Mouse (Mus musculus) lung, postnatal 0 days (tissue): Measurements from ENCODE around the gene Ndufs4. TPM values are rescaled to one million over a fixed set of nuclear protein-coding genes. Genes with fewer than 3 reads are reported as not detected.
A peak's percentile ranks its signal among the peaks of the same experiment; 100 is the strongest.

Experiments used
- ATAC-seq: fragments of 200-750 bp; cut with Nextera tagmentation; 2 replicates; pipeline ENCODE4 v1.8.0; 2017; ENCODE audit warnings: moderate library complexity
- DNase-seq: peaks from one replicate; pipeline ENCODE4 v3.0.0-alpha.2; 2016; ENCODE audit warnings: low spot score
- H3K27ac ChIP-seq: fragments of 300-500 bp; sonication (generic); 2 replicates; pipeline ENCODE4 v1.5.1; 2014; ENCODE audit warnings: antibody characterized with exemption, mild to moderate bottlenecking, low read length, mixed read lengths
- H3K27me3 ChIP-seq: fragments of 300-500 bp; sonication (generic); replicated peaks from 2 replicates; pipeline ENCODE4 v1.6.1; 2014; ENCODE audit warnings: low read length, mixed read lengths; ENCODE audit not compliant: insufficient read depth
- H3K36me3 ChIP-seq: fragments of 300-500 bp; sonication (generic); 2 replicates; pipeline ENCODE4 v1.6.1; 2014; ENCODE audit warnings: low read length, mixed read lengths; ENCODE audit not compliant: insufficient read depth
- H3K4me1 ChIP-seq: fragments of 300-500 bp; sonication (generic); 2 replicates; pipeline ENCODE4 v1.6.1; 2014; ENCODE audit warnings: antibody characterized with exemption, low read depth, low read length, mixed read lengths; ENCODE audit not compliant: insufficient read depth
- H3K4me2 ChIP-seq: fragments of 300-500 bp; sonication (generic); replicated peaks from 2 replicates; pipeline ENCODE4 v1.6.1; 2014; ENCODE audit warnings: low read depth, mild to moderate bottlenecking, low read length, moderate library complexity, mixed read lengths
- H3K4me3 ChIP-seq: fragments of 300-500 bp; sonication (generic); 2 replicates; pipeline ENCODE4 v1.5.1; 2014; ENCODE audit warnings: low read depth, low read length
- H3K9ac ChIP-seq: fragments of 300-500 bp; sonication (generic); replicated peaks from 2 replicates; pipeline ENCODE4 v1.6.1; 2014; ENCODE audit warnings: low read depth, mild to moderate bottlenecking
- H3K9me3 ChIP-seq: fragments of 300-500 bp; sonication (generic); 2 replicates; pipeline ENCODE4 v1.6.1; 2016; ENCODE audit warnings: low read length, mixed read lengths
- CTCF ChIP-seq: IDR thresholded peaks from 2 replicates; pipeline ENCODE4 v1.5.1; 2016; ENCODE audit warnings: antibody characterized with exemption, mild to moderate bottlenecking
- EP300 ChIP-seq: IDR thresholded peaks from 2 replicates; pipeline ENCODE4 v1.6.1; 2016; ENCODE audit warnings: antibody characterized with exemption, mild to moderate bottlenecking, control low read depth
- WGBS: fragments of 180-500 bp; shearing (Covaris S2); extraction: QIAGEN DNeasy Blood & Tissue Kit; methylation state at CpG from one replicate; pipeline ENCODE4 v1.1.7; 2014; 5-methylcytosine and 5-hydroxymethylcytosine counted together
- polyA plus RNA-seq: library from polyadenylated mRNA; unstranded; fragments of >200 nt; fragmentation: Nextera tagmentation; extraction: Ambion mirVana; gene quantifications from 2 replicates; pipeline ENCODE4 v1.2.1, GENCODE M21; 2015

Ndufs4 gene
- 190 and 198 TPM in 2 replicates for polyA plus RNA-seq

DNA sequence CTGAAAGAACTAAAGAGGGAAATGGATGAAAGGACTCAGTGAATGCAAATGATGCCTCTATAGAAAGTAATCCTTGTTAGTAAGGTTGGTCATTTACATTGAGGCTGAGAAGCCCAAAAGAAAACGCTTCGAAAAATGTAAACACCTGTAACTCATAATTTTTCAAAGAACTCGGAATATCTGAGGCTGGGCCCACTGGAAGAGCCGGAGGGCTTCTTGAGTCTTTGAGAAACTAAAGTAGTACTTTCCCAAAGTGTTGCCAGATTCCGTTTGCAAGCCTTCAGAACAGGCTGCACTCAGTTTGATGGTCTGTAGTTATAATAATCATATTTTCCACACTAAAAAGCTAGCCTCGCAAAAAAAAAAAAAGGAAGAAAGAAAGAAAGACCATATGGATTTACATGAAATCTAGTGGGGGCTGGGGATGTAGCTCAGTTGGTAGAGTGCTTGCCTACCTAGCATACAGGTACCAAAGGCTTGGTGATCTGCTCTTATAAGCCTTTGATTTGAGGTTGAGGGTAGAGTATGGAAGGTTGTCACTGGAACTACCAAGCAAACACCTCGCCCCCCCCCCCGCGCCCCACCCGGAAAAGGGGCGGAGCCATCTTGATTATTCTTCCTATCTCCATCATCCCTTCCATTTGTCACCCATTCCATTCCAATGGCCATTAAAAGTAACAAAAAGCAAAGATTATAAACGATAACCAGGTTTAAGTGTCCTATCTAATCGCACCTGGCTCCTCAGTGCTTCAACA, at the start of gene Ndufs4:
TSS of gene Ndufs4 (minus strand) at position 48 of the 755 bp plus-strand sequence.
- no peaks in the 10 kb centered on the region for H3K36me3 ChIP-seq
- peak within 1 kb of the TSS; percentile 87 for H3K4me3 ChIP-seq
- DNase-seq = no peak
- no peaks in the 10 kb centered on the region for H3K27me3 ChIP-seq
- peak within 1 kb of the TSS; percentile 73 for H3K4me2 ChIP-seq
- ATAC-seq = no peak
- no peak for TF ChIP-seq CTCF
- peak; percentile 48; the same call in 1 of the 2 replicates for TF ChIP-seq EP300
- no peaks in the 10 kb centered on the region for H3K9me3 ChIP-seq
- WGBS = 34% methylated on average over 13 of the region's 13 CpGs
- 0 out of 2 replicates have a peak within 1 kb of the TSS, but pooled peaks have one; percentile 40 for H3K27ac ChIP-seq
- no peaks in the 10 kb centered on the region for H3K4me1 ChIP-seq
- peak within 1 kb of the TSS; percentile 69 for H3K9ac ChIP-seq

DNA sequence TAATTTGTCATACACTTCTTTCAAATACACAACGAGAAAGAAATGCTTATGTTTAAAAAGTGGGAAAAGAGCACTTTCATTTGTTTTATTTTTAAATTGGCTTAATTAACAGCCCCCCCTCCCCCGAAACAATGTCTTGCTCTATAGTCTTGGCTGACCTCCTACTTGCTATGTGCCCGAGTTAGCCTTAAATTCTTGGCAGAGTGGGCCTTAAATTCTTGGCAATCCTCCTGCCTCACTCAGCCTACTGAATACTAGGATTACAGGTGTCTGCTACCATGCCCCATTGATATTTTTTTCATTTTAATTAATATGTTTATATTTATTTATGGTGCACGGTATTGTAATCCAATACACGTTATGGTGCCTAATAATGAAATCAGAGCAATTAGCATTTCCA, 44.4 kb upstream of the Ndufs4 start:
- 67% methylated on average over 5 of the region's 5 CpGs for WGBS
- TF ChIP-seq CTCF (no peak), EP300 (no peak)
- no peaks in the 10 kb centered on the region for H3K36me3 ChIP-seq
- H3K27me3 ChIP-seq = no peaks in the 10 kb centered on the region
- no peak overlapping the region for H3K9ac ChIP-seq
- ATAC-seq (no peak), DNase-seq (no peak)
- no peaks in the 10 kb centered on the region for H3K9me3 ChIP-seq
- H3K4me3 ChIP-seq = no peak overlapping the region
- no peak overlapping the region for H3K4me2 ChIP-seq
- no peak overlapping the region for H3K27ac ChIP-seq
- no peaks in the 10 kb centered on the region for H3K4me1 ChIP-seq

DNA sequence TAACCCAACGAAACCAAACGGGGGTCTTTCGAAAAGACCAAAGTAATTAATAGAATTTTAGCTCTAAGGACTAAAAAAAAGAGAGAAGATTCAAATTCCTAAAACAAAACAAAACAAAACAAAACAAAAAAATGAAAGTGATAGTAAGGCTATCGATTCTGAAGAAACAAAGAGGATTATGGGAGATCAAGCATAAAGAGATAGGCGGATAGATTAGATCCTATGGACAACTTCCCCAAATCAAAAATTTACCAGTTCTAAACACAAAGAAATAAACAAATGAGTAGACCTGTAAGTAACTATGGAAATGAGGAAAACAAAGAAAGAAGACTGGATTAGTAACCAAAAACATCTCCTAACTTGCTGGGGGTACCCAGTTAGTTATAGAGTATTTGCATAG, 37.2 kb upstream of the Ndufs4 start:
- Histone ChIP-seq H3K36me3 (no peaks in the 10 kb centered on the region), H3K27ac (no peak overlapping the region), H3K4me2 (no peak overlapping the region), H3K27me3 (no peaks in the 10 kb centered on the region), H3K9me3 (no peaks in the 10 kb centered on the region), H3K4me3 (no peak overlapping the region), H3K4me1 (no peaks in the 10 kb centered on the region), H3K9ac (no peak overlapping the region)
- DNase-seq = no peak
- no peak for ATAC-seq
- no peak for TF ChIP-seq EP300
- TF ChIP-seq CTCF = no peak
- 94% methylated on average over 5 of the region's 5 CpGs for WGBS

DNA sequence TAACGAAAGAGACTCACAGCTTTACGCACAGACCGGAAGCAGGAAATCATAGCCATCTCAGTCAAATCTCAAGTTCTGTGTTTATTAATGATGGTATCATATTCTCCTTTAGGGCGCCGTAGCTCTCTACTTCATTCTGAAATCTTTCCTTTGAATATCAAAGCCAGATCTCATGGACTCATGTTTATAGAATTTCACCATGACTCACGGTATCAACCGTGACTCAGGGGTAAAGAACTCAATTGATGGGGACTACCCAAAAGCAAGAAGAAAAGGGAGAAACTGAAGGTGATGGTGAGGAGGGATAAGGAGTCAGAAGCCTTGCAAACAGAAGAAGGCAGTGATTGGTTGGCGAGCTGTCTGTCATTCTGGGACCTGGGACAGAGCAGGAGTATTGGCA, 32.2 kb upstream of the Ndufs4 start:
- Histone ChIP-seq H3K9me3 (no peaks in the 10 kb centered on the region), H3K4me3 (no peak overlapping the region), H3K36me3 (no peaks in the 10 kb centered on the region), H3K4me1 (no peaks in the 10 kb centered on the region), H3K9ac (no peak overlapping the region), H3K4me2 (no peak overlapping the region), H3K27ac (no peak overlapping the region), H3K27me3 (no peaks in the 10 kb centered on the region)
- no peak for DNase-seq
- no peak for TF ChIP-seq EP300
- TF ChIP-seq CTCF = no peak
- ATAC-seq = no peak
- WGBS = 63% methylated on average over 8 of the region's 8 CpGs

DNA sequence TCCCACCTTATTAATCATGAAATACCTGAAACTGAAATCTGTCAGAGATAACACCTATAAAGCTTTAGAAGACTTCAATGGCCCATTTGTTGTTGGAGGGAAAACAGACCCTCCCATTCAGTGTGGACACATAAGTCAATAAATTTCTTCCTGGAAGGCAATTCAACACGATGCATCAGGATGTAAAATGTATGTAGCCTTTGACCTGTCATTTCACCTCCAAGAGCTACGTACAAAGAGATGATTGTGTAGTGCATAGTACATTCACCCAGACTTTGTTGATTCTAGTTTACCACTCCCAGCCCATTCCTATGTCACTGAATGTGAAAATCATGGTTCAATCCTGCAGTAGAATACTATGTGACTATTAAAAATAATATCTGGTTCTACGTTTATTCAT, 31.3 kb upstream of the Ndufs4 start:
- TF ChIP-seq CTCF (no peak), EP300 (no peak)
- DNase-seq (no peak), ATAC-seq (no peak)
- Histone ChIP-seq H3K9me3 (no peaks in the 10 kb centered on the region), H3K9ac (no peak overlapping the region), H3K4me3 (no peak overlapping the region), H3K27me3 (no peaks in the 10 kb centered on the region), H3K36me3 (no peaks in the 10 kb centered on the region), H3K27ac (no peak overlapping the region), H3K4me1 (no peaks in the 10 kb centered on the region), H3K4me2 (no peak overlapping the region)
- WGBS = 55% methylated on average over 3 of the region's 3 CpGs

DNA sequence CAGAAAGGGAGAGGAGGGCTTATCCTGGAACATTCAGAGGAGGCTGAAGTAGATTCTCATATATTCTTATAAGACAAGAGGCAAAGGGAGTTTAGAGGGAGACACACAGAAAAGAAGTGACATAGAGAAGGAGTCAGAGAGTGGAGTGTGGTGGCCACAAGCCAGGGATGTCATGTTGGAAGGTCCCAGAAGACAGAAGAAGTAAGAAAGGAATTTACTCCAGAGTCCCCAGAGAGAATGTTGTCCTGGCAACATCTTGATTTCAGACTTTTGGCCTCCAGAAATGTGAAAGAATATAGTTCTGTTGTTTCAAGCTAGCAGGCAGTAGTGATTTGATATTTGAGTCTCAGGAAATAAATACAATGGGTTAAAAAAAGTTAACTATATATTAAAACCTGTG, 24.3 kb upstream of the Ndufs4 start:
- H3K27ac ChIP-seq = no peak overlapping the region
- peak; percentile 6 for DNase-seq
- H3K9me3 ChIP-seq = no peaks in the 10 kb centered on the region
- H3K4me1 ChIP-seq = no peaks in the 10 kb centered on the region
- TF ChIP-seq CTCF (no peak), EP300 (no peak)
- no peaks in the 10 kb centered on the region for H3K27me3 ChIP-seq
- H3K36me3 ChIP-seq = no peaks in the 10 kb centered on the region
- H3K9ac ChIP-seq = no peak overlapping the region
- H3K4me3 ChIP-seq = no peak overlapping the region
- no peak overlapping the region for H3K4me2 ChIP-seq
- no peak for ATAC-seq
